Mouse (Mus musculus) stomach, postnatal 0 days (tissue): Measurements from ENCODE around the gene Hsh2d.

Experiments used
- CTCF ChIP-seq: IDR thresholded peaks from 2 replicates; pipeline ENCODE4 v1.5.1; 2016; ENCODE audit warnings: antibody characterized with exemption, low read depth, mild to moderate bottlenecking, moderate library complexity
- EP300 ChIP-seq: optimal IDR thresholded peaks from 2 replicates; pipeline ENCODE3; 2016; ENCODE audit warnings: antibody characterized with exemption

DNA sequence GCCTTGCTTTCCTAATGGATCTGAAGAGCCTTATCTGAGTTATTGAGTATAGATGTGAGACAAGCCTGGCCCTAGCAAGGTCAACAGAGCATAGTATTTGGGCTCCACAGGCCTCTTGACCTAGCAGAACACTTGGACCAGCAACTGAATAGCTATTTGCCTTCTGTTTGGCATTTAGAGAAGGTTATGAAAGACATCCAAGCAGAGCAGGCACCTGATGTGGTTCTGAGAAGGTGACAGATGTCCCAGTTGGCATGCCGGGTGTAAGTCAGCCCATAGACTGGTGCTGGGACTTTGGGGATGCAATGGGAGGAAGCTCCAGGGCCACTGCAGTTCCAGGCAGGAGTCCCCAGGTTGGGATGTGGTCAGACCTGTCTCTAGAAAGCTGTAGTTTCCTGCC lies 52.8 kb downstream of the Hsh2d start:
- TF ChIP-seq EP300 (no peak), CTCF (no peak)
